Mouse (Mus musculus) spleen, postnatal 10 days (tissue): ENCODE measurements at regions not wholly inside any gene's neighbourhood (a gene's known extent, or its start where the extent isn't known, plus 50 kb on each side); places are given as distances from the start of the nearest gene placed in this dataset.
A peak's percentile ranks its signal among the peaks of the same experiment; 100 is the strongest.

Experiments used
- DNase-seq, 2 experiments: peaks; one replicate each; pipeline ENCODE4 v3.0.0; 2021 to 2022; ENCODE audit warnings: low spot score in 2 of 2

DNA sequence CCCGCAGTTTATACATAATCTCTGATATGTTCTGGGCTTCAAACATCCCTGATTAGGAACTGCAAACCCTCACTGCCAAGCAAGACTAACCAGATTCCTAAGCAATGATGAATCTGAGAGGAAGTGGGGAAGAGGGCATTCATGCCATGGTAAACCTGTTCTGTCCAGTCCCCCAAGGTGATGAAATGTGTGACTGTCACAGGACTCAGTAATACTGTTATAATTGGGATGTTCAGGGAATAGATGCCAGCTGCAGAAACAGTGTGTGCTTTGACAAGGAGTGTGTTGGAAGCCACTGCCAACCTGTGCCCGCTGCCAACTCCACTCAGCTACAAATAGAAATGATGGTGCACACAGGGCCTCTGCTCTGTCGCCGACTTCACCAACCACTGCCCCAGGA is 466.0 kb downstream of the Efna5 start:
- no peak for DNase-seq

DNA sequence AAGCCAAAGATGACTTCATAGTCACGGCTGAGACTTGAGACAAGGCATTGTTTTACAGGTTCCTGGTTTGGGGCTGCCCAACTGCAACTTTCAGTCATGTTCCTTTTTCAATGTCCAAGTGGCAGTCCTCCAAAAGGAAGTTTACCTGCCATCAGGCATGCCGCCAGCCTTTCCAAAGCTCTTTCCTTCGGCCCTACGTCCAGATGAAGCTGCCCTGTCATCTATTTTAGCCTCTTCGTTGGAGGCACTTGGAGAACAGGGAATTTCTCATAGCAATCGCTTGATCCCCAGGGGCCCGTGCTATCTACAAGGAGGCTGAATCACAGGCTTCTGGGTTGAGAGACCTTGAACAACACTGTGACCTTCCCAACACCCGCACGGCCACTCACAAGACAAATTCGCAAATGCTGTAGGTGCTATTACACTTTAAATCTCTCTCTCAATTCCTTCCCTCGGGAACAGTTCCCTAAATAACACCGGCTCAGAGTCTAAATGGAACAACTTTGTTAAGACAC is 468.4 kb downstream of the Efna5 start:
- DNase-seq = no peak

DNA sequence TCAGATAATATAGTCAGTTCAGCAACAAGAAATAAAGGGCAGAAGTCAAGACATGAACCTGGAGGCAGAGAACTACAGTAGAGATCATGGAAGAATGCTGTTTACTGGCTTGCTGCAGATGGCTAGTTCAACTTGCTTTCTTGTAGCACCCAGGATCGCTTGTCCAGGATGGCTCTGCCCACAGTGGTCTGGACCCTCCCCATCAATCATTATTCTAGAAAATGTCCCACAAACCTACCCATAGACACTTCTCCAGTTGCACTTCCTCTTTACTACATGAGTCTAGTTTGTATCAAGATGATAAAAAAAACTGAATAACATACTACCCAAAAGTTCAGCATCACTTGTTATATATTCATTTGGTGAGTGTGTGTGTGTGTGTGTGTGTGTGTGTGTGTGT is 477.4 kb downstream of the Efna5 start:
- no peak for DNase-seq

DNA sequence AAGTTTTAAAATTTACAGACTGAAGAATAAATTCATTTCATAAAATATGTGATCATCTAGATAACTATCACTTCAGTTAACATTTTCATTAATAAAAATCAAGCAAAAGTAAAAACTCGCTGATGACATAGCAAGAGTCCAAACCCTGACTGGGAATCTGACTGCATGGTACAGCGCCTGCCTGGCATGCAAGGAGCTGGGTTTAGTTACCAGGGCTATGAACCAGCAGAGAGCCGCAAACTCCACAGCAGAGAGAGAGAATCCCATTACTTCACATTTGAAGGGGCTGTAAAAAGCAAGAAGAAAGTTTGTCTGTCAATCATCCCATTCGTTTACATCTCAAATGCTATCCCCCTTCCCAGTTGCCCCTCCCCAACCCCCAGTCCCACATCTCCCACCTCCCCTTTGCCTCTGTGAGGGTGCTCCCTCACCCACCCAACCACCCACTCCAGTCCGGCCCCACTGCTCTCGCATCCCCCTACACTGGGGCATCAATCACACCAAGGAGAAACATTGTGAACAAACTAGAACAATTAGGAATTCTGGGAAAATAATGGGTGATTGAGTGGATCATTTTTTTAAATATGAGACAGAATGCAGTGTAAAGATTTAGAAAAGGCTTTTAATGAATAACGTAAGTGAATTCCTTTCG is 487.6 kb downstream of the Efna5 start:
- DNase-seq = no peak

- no peak for DNase-seq
These were observed 497.1 kb downstream of the Efna5 start for GRCm38 (mm10) chr17:62384053-62384452.

- no peak for DNase-seq
These were observed 502.2 kb downstream of the Efna5 start for GRCm38 (mm10) chr17:62378868-62379417.

GRCm38 (mm10) chr17:62369100-62369499 is 512.0 kb downstream of the Efna5 start:
- DNase-seq = no peak

GRCm38 (mm10) chr17:62367937-62368336 is 513.2 kb downstream of the Efna5 start:
- DNase-seq = no peak

DNA sequence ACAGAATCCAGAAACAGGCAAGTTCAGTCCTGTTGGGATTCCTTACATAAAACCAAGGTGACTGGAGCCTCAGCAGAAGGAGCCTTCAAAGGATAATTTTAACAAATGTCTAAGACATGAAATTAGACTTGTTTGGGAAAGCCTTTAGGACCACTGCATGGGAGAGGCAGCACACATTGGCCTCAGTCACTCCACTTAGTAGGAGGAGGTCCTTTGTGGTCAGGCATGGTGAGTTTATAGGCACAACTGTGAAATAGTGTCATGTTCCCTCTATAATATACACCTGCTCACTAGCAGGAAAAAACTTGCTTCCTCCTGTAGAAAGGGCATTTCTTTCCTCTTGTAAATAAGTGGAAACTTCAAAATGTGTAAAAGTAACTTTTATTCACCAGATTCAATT is 522.8 kb downstream of the Efna5 start:
- DNase-seq = no peak

DNA sequence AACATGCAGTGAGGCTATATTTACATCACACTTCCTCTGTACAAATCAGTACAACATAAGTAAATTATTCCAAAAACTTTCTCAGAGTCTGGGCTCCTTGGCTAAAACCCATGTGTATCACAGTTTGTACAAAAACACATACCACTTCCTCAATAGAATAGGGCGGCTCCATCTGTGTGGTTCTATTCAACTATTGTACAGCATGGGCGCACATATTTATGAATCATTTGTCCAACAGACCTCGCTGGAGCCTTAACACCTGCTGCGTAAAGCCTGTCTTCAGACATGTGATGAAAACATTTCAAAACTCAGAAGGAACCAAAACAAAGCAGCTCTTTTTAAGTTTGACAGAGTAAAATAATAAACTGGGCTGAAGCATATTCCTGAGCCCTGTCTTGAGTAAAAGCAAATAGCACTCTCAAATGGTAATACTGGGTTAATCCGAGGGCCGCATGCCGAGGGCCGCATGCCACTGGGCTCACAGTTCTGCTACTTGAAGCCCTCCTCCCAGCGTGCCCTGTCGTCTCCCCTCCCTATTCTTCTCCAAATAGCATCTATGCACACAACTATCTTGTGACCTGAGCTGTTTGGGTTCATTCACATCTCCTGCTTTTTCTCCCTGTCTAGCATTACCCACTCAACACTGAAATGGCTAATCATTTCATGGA is 543.1 kb downstream of the Efna5 start:
- no peak for DNase-seq

DNA sequence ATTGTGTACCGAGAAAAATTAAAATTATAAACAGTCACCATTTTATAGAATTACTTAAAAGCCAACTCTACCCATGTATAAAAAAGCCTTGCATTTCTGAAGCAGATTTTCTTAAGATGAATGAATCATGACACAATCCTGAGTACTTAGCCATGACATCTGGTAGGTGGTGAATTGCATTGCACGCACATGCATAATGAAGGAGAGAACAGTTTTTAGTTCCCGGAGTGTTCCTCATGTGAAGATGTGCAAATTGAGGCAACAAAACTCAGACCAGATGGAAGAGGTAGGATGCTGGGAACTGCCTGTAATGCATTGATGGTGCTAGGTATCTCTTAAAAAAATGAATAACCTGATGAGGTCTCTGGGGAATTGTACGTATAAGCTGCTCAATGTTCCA is 550.9 kb downstream of the Efna5 start:
- DNase-seq = no peak

DNA sequence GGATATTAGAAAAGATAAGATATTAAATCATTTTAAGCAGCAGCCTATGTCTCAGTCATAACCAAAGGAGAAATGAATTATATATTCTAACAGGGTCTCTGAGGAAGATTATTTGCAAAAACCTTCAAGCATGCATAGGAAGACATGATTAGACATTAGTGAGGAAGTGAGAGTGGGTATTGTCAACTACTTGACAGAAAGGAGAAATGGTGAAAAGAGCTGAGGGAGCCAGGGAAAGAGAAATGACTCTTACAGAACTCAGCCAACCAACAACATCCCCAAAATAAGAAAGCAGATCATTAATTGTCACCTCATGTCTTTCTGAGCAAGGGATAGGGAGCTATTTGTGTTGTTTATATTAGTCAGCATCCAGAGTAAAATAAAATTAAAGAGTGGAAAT is 554.3 kb downstream of the Efna5 start:
- no peak for DNase-seq

- no peak for DNase-seq
These were observed 562.1 kb downstream of the Efna5 start for GRCm38 (mm10) chr17:62319033-62319432.

DNA sequence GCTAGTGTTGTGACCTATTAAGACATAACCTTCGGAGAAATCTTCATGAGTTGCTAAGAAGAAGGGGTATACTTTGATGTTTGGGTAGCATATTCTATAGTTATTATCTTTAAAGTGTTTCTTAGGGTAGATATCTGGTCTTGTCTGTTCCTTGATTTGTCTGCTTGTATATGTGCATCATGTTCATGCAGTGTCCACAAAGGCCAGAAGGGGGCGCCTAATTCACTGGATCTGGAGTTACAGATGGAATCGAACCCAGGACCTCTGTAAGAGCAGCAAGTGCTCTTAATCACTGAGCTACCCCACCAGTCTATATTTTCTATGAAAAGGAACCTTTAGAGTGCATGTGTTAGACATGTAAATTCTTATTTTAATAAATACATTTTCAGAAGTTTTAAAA is 571.1 kb downstream of the Efna5 start:
- DNase-seq = peak in 1 of 2 experiments; percentile 35

- DNase-seq = no peak
These were observed 574.0 kb downstream of the Efna5 start for GRCm38 (mm10) chr17:62307111-62307510.

DNA sequence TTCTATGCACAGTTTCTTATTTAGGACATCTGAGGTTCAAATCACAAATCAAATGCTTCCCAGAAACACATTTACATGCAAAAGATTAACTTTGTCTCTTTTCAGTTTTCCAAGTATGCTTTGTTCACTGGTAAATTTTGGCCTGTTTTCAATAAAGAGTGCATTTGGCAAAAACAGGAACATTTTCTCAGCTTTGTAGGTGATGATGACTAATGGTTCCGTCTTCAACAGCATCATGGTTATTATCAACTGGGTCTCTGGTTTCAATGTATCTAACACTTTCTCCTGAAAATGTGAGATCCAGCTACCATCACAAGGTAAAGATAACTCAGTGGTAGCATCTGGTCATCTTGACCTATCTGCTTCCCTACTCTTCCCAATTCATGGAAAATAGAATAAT is 574.6 kb downstream of the Efna5 start:
- DNase-seq = no peak

GRCm38 (mm10) chr17:62305140-62305539 is 576.0 kb downstream of the Efna5 start:
- DNase-seq = no peak

- no peak for DNase-seq
These were observed 577.0 kb downstream of the Efna5 start for GRCm38 (mm10) chr17:62304073-62304472.

DNA sequence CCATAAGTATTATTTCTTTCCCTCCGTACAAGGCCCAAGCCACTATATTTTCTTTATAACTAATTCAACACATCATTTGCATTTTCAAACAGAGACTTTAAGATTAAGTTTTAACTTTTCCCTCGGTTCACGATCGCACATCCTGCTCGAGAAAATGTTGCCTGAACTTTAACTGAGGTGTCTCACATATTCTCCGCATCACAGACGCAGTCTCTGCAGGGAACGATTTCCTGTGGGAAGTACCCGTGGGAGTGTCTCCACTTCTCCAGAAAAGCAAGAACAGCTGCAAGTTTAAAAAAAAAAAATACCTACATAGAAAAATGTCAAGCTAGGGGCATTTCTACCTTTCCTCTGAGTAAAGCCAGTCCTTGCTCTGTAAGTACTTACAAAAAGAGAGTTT is 581.2 kb downstream of the Efna5 start:
- DNase-seq = no peak

- DNase-seq = no peak
These were observed 583.6 kb downstream of the Efna5 start for GRCm38 (mm10) chr17:62297393-62298060.

DNA sequence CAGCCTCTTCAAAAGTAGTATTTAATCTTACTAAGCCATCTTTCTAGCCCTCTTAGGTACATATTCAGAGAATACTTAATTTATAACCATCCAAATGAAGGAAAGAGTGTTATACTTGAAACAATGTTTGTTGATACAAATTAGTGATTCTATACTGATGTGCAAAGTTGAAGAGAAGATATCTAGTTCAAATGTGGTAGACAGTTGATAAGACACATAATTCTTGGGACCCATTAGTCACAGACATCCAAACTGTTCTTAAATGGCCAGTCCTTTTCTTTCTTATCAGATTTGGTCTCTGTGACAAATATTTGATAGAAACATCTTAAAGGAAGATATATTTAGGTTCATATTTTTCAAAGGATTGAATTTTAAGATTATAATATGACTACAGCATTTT is 585.7 kb downstream of the Efna5 start:
- DNase-seq = no peak

DNA sequence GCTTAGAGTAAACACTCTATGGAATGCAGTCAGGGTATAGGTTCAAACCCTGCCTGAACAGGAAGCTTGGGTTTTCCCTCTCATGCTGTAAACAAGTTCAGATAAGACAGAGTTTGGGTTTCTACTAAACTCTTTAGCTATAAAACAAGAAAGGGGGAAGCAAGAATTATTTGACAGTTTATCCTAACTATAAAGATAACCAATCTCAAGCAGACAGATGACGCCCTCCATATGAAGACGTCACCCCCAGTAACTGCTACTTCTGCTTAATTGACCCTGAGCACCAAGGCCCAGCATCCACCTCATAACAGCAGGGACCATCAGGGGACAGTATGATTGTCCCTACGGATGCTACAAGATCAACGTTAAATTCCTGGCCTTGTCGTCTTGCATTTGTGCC is 588.4 kb downstream of the Efna5 start:
- no peak for DNase-seq

GRCm38 (mm10) chr17:62287666-62288065 is 593.5 kb downstream of the Efna5 start:
- no peak for DNase-seq
